Mouse (Mus musculus): ENCODE data around the gene Cpa1.

- no peak for TF ChIP-seq CTCF (IDR thresholded peaks at IDR 0.05; ENCODE audit: extremely low read depth, insufficient read depth, insufficient read length, insufficient replicate concordance)
- no peak for TF ChIP-seq POLR2A (IDR thresholded peaks at IDR 0.05; ENCODE audit: low read depth, low read length)
Observed at GRCm38 (mm10) chr6:30674714-30675280, 35.8 kb downstream of the Cpa1 start.
